Mouse (Mus musculus) MEL (cell line): ENCODE measurements at regions not wholly inside any gene's neighbourhood (a gene's known extent, or its start where the extent isn't known, plus 50 kb on each side); places are given as distances from the start of the nearest gene placed in this dataset.

Experiments used
- CTCF ChIP-seq, 3 experiments: IDR thresholded peaks in 2 of 3; conservative IDR thresholded peaks in 1 of 3; 2 replicates each; pipeline ENCODE4 v1.5.1; 2011 to 2012; ENCODE audit warnings: low read length in 3 of 3, low read depth in 2 of 3, mild to moderate bottlenecking in 2 of 3, improper control_type of control experiment in 1 of 3, inconsistent platforms in 1 of 3, mixed read lengths in 1 of 3, moderate library complexity in 1 of 3; ENCODE audit not compliant: control insufficient read depth in 1 of 3, insufficient read depth in 1 of 3, poor library complexity in 1 of 3, severe bottlenecking in 1 of 3
- EP300 ChIP-seq, 2 experiments: IDR thresholded peaks; 2 replicates each; pipeline ENCODE4 v1.6.1; 2011; ENCODE audit warnings: improper control_type of control experiment in 2 of 2, low read length in 2 of 2, low read depth in 1 of 2, mild to moderate bottlenecking in 1 of 2
- POLR2A ChIP-seq, 2 experiments: IDR thresholded peaks; 2 replicates each; pipeline ENCODE4 v1.6.1; 2011 to 2012; ENCODE audit warnings: low read length in 2 of 2, mild to moderate bottlenecking in 2 of 2, control low read depth in 1 of 2, improper control_type of control experiment in 1 of 2, low read depth in 1 of 2, moderate library complexity in 1 of 2; ENCODE audit not compliant: control insufficient read depth in 1 of 2, insufficient read depth in 1 of 2, poor library complexity in 1 of 2
- USF2 ChIP-seq, 2 experiments: IDR thresholded peaks; 2 replicates each; pipeline ENCODE4 v1.6.1; 2011 to 2012; ENCODE audit warnings: improper control_type of control experiment in 2 of 2, low read length in 2 of 2, borderline replicate concordance in 1 of 2, inconsistent platforms in 1 of 2, low read depth in 1 of 2, mild to moderate bottlenecking in 1 of 2; ENCODE audit not compliant: insufficient read depth in 1 of 2

- TF ChIP-seq CTCF (IDR thresholded peaks at IDR 0.05 in 2 of 3, conservative IDR thresholded peaks at IDR 0.05 in 1 of 3; ENCODE audit: control insufficient read depth in 1 of 3, insufficient read depth in 1 of 3, low read depth in 2 of 3, low read length in 3 of 3, poor library complexity in 1 of 3, severe bottlenecking in 1 of 3) (no peak), POLR2A (IDR thresholded peaks at IDR 0.05; ENCODE audit: control insufficient read depth in 1 of 2, insufficient read depth in 1 of 2, low read depth in 1 of 2, low read length in 2 of 2, poor library complexity in 1 of 2) (no peak), EP300 (IDR thresholded peaks at IDR 0.05; ENCODE audit: low read depth in 1 of 2, low read length in 2 of 2) (no peak), USF2 (IDR thresholded peaks at IDR 0.05; ENCODE audit: borderline replicate concordance in 1 of 2, insufficient read depth in 1 of 2, low read depth in 1 of 2, low read length in 2 of 2) (no peak)
Measured at GRCm38 (mm10) chr7:58443297-58443696, 212.7 kb upstream of the Atp10a start.
